Mouse (Mus musculus) liver, adult 2 months (tissue): ENCODE results near the gene Tmx4. TPM values are rescaled to one million over a fixed set of nuclear protein-coding genes. Genes with fewer than 3 reads are reported as not detected.

Experiments used
- DNase-seq: peaks from one replicate; pipeline ENCODE4 v3.0.0-alpha.2; 2011; ENCODE audit warnings: low read depth, low spot score; ENCODE audit errors: extremely low read depth
- H3K27ac ChIP-seq: fragments of 200-500 bp; replicated peaks from 2 replicates; pipeline ENCODE4 v1.5.1; 2012; ENCODE audit warnings: low read depth, mild to moderate bottlenecking, control low read depth, inconsistent platforms, low read length; ENCODE audit not compliant: insufficient read depth
- H3K27me3 ChIP-seq: fragments of 200-500 bp; 2 replicates; pipeline ENCODE4 v1.6.1; 2012; ENCODE audit warnings: mild to moderate bottlenecking, moderate library complexity, low read length, inconsistent platforms; ENCODE audit not compliant: control insufficient read depth, insufficient read depth
- H3K36me3 ChIP-seq: fragments of 200-500 bp; 2 replicates; pipeline ENCODE4 v1.6.1; 2012; ENCODE audit warnings: low read length, inconsistent platforms; ENCODE audit not compliant: control insufficient read depth, insufficient read depth
- H3K4me1 ChIP-seq: fragments of 200-500 bp; 2 replicates; pipeline ENCODE4 v1.6.1; 2011; ENCODE audit warnings: low read length; ENCODE audit not compliant: control insufficient read depth, insufficient read depth
- H3K4me3 ChIP-seq: fragments of 200-500 bp; 2 replicates; pipeline ENCODE4 v1.5.1; 2011; ENCODE audit warnings: low read depth, mild to moderate bottlenecking, control low read depth, low read length, moderate library complexity; ENCODE audit not compliant: insufficient read depth
- H3K79me2 ChIP-seq: fragments of 200-500 bp; 2 replicates; pipeline ENCODE4 v1.6.1; 2012; ENCODE audit warnings: inconsistent platforms, mild to moderate bottlenecking, low read length, moderate library complexity; ENCODE audit not compliant: control insufficient read depth, insufficient read depth
- H3K9ac ChIP-seq: fragments of 200-500 bp; 2 replicates; pipeline ENCODE4 v1.6.1; 2012; ENCODE audit warnings: low read depth, mild to moderate bottlenecking, control low read depth, inconsistent platforms, low read length
- CTCF ChIP-seq: fragments of 200-500 bp; IDR thresholded peaks from 2 replicates; pipeline ENCODE4 v1.5.1; 2011; ENCODE audit warnings: low read depth, low read length, control low read depth
- POLR2A ChIP-seq: fragments of 200-500 bp; IDR thresholded peaks from 2 replicates; pipeline ENCODE4 v1.6.1; 2011; ENCODE audit warnings: low read length, control low read depth; ENCODE audit not compliant: insufficient read depth; ENCODE audit errors: extremely low read depth
- WGBS: fragments of 180-500 bp; shearing (Covaris S2); methylation state at CpG from one replicate; pipeline ENCODE4 v1.1.7; 2018; 5-methylcytosine and 5-hydroxymethylcytosine counted together
- polyA plus RNA-seq: library from polyadenylated mRNA; depleted of rRNA; stranded (reverse); fragments of >200 nt; gene quantifications from 2 replicates; pipeline ENCODE4 v1.2.3, GENCODE M21; 2012; rRNA removed
- total RNA-seq: library from RNA; depleted of rRNA; stranded (reverse); fragments of >200 nt; gene quantifications from 2 replicates; pipeline ENCODE4 v1.2.3, GENCODE M21; 2014; rRNA removed

Gene Tmx4
- total and polyA plus RNA-seq, 2 experiments: 3.0 to 11.2 TPM

GRCm38 (mm10) chr2:134549770-134550169, 94.2 kb downstream of the Tmx4 start:
- Histone ChIP-seq H3K27ac (peak overlapping the region; percentile 44), H3K4me3 (peak overlapping the region; percentile 14; the same call in 1 of the 2 replicates), H3K79me2 (peaks cover 5% of the 10 kb centered on the region; the same call in 1 of the 2 replicates), H3K4me1 (peaks cover 36% of the 10 kb centered on the region), H3K27me3 (no peaks in the 10 kb centered on the region), H3K9ac (peak overlapping the region; percentile 42; the same call in 1 of the 2 replicates), H3K36me3 (peaks cover 27% of the 10 kb centered on the region)
- 9% methylated on average over 4 of the region's 4 CpGs for WGBS
- peak; percentile 70 for DNase-seq
- TF ChIP-seq POLR2A (no peak), CTCF (no peak)

DNA sequence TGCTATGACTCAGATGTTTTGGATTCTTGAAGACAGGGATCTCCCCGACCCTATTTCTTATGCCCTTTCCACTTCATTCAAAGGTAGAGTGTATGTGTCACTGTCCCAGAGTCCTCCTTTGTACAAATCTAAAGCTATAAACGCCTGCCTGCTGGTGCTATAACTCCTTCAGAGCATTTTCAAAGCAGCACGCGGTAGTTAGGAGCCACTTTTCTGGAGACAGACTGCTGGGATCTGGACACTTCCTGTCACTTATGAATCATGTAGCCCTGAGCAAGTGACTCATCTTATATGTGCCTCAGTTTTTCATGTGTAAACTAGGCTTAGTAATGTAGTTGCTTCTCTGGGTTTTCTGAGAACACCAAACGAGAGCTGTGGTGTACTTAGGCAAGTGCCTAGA, 98.8 kb downstream of the Tmx4 start:
- peak overlapping the region; percentile 83 for H3K27ac ChIP-seq
- H3K9ac ChIP-seq: no peak overlapping the region; the same call in 1 of the 2 replicates
- no peak for DNase-seq
- TF ChIP-seq POLR2A (no peak), CTCF (no peak)
- H3K4me3 ChIP-seq: no peak overlapping the region
- H3K4me1 ChIP-seq: peaks cover 46% of the 10 kb centered on the region
- peaks cover 50% of the 10 kb centered on the region for H3K36me3 ChIP-seq
- no peaks in the 10 kb centered on the region for H3K27me3 ChIP-seq
- H3K79me2 ChIP-seq: no peaks in the 10 kb centered on the region; the same call in 1 of the 2 replicates
- WGBS: 60% methylated on average over 5 of the region's 5 CpGs

- H3K9ac ChIP-seq: peak overlapping the region; percentile 51; the same call in 1 of the 2 replicates
- H3K27me3 ChIP-seq: no peaks in the 10 kb centered on the region
- WGBS: 18% methylated on average over 8 of the region's 8 CpGs
- no peaks in the 10 kb centered on the region; the same call in 1 of the 2 replicates for H3K79me2 ChIP-seq
- peak; percentile 97 for DNase-seq
- H3K27ac ChIP-seq: peak overlapping the region; percentile 85
- peaks cover 42% of the 10 kb centered on the region for H3K4me1 ChIP-seq
- H3K36me3 ChIP-seq: peaks cover 50% of the 10 kb centered on the region
- no peak overlapping the region for H3K4me3 ChIP-seq
- TF ChIP-seq CTCF: no peak
- TF ChIP-seq POLR2A: no peak
Observed at GRCm38 (mm10) chr2:134544321-134545065, 99.5 kb downstream of the Tmx4 start.

Other genes starting within 250 kb of the Tmx4 start
- 153 and 201 TPM in 2 replicates for gene Hao1, start 89.8 kb downstream of the Tmx4 start, total RNA-seq
- gene Hao1, start 89.8 kb downstream of the Tmx4 start, polyA plus RNA-seq: 45.1 and 45.9 TPM in 2 replicates
- gene Plcb1, start 141.9 kb upstream of the Tmx4 start, total RNA-seq: 15.4 and 17.7 TPM in 2 replicates
- 0.88 and 0.95 TPM in 2 replicates for gene Plcb1, start 141.9 kb upstream of the Tmx4 start, polyA plus RNA-seq